Mouse (Mus musculus) cerebellum, adult 9-10 months (tissue): ENCODE data around the gene Nos2.
A peak's percentile ranks its signal among the peaks of the same experiment; 100 is the strongest.
"Not testable (repeated sequence)": the region's sequence is repeated elsewhere in the genome, so short reads cannot be mapped to it uniquely, and the experiment has no call there.

ENCODE experiments used
- DNase-seq: peaks from one replicate; pipeline ENCODE4 v3.0.0; 2022

Nos2 gene

GRCm38 (mm10) chr11:78959841-78960520, 39.4 kb downstream of the Nos2 start:
- DNase-seq = no peak

GRCm38 (mm10) chr11:78961221-78961620, 40.6 kb downstream of the Nos2 start:
- DNase-seq = no peak

GRCm38 (mm10) chr11:78967371-78967770, 46.8 kb downstream of the Nos2 start:
- DNase-seq = peak; percentile 24

- no peak for DNase-seq
Measured at GRCm38 (mm10) chr11:78968121-78968520, 47.5 kb downstream of the Nos2 start.

- no peak for DNase-seq
Measured at GRCm38 (mm10) chr11:78971096-78971495, 50.5 kb downstream of the Nos2 start.

- DNase-seq = no peak
Measured at GRCm38 (mm10) chr11:78971746-78972145, 51.2 kb downstream of the Nos2 start.

- DNase-seq = no peak
Measured at GRCm38 (mm10) chr11:78972328-78972727, 51.7 kb downstream of the Nos2 start.

- DNase-seq = no peak
Measured at GRCm38 (mm10) chr11:78972811-78973351, 52.3 kb downstream of the Nos2 start.

- no peak for DNase-seq
Measured at GRCm38 (mm10) chr11:78973381-78974150, 53.0 kb downstream of the Nos2 start.

GRCm38 (mm10) chr11:78976731-78977510, 56.3 kb downstream of the Nos2 start:
- no peak for DNase-seq

GRCm38 (mm10) chr11:78978176-78979019, 57.8 kb downstream of the Nos2 start:
- DNase-seq = no peak

- no peak for DNase-seq
Measured at GRCm38 (mm10) chr11:78980083-78980634, 59.6 kb downstream of the Nos2 start.

- DNase-seq = no peak
Measured at GRCm38 (mm10) chr11:78982042-78982441, 61.5 kb downstream of the Nos2 start.

- DNase-seq = no peak
Measured at GRCm38 (mm10) chr11:78982513-78983291, 62.1 kb downstream of the Nos2 start.

- no peak for DNase-seq
Measured at GRCm38 (mm10) chr11:78983539-78983938, 63.0 kb downstream of the Nos2 start.

- DNase-seq = no peak
Measured at GRCm38 (mm10) chr11:78984483-78985177, 64.0 kb downstream of the Nos2 start, which contains the start of gene Lgals9. Gene Lgals9 (minus strand): TSS chr11:78984946.

- no peak for DNase-seq
Measured at GRCm38 (mm10) chr11:78985505-78985904, 64.9 kb downstream of the Nos2 start.

- no peak for DNase-seq
Measured at GRCm38 (mm10) chr11:78986311-78987002, 65.9 kb downstream of the Nos2 start.

GRCm38 (mm10) chr11:78989206-78989605, 68.6 kb downstream of the Nos2 start:
- DNase-seq = not testable (repeated sequence)

GRCm38 (mm10) chr11:78990096-78990495, 69.5 kb downstream of the Nos2 start:
- no peak for DNase-seq
